ENCODE assay signal across 8 mouse cellular contexts in genomic region chr10:43539746-43540310, GRCm38 (mm10). TPM values are rescaled to one million over a fixed set of nuclear protein-coding genes. Genes with fewer than 3 reads are reported as not detected.
DNase-seq lines count a peak whose midpoint lies in the region; ATAC-seq and TF ChIP-seq lines count a peak whose summit lies in the region.

No protein-coding gene starts in this region.

- no peak for TF ChIP-seq CTCF in cerebellum, adult 2 months (IDR thresholded peaks at IDR 0.05; ENCODE audit: borderline replicate concordance, insufficient read depth, low read depth, low read length)
- TF ChIP-seq CTCF in thymus, adult 2 months (IDR thresholded peaks at IDR 0.05; ENCODE audit: borderline replicate concordance, control insufficient read depth, extremely low read depth, insufficient read depth, low read length, poor library complexity): no peak
- no peak for TF ChIP-seq CTCF in kidney, postnatal 0 days (IDR thresholded peaks at IDR 0.05; ENCODE audit: low read depth)
- no peak for TF ChIP-seq CTCF in olfactory bulb, adult 2 months (IDR thresholded peaks at IDR 0.05; ENCODE audit: insufficient read depth, low read depth, low read length)

- DNase-seq in cerebellum, adult 2 months: no peak
- DNase-seq in cerebellum, postnatal 36 days: no peak
- peak; percentile 10 for DNase-seq in thymus, postnatal 14 days
- no peak for DNase-seq in thymus, adult 2 months
- no peak for DNase-seq in kidney, postnatal 0 days (ENCODE audit: low spot score)
- DNase-seq in cerebellum, postnatal 4 days (ENCODE audit: low spot score in 2 of 2): no peak

- no peaks in the 10 kb centered on the region for H3K36me3 ChIP-seq in thymus, adult 2 months (ENCODE audit: control insufficient read depth, insufficient read depth, low read length)
- H3K36me3 ChIP-seq in kidney, postnatal 0 days (ENCODE audit: insufficient read depth, low read length): no peaks in the 10 kb centered on the region

- H3K9ac ChIP-seq in kidney, postnatal 0 days (ENCODE audit: low read depth, low read length): peak overlapping the region; percentile 87

- H3K27me3 ChIP-seq in cerebellum, adult 2 months (ENCODE audit: control insufficient read depth, insufficient read depth, low read length): no peaks in the 10 kb centered on the region
- H3K27me3 ChIP-seq in thymus, adult 2 months (ENCODE audit: control insufficient read depth, insufficient read depth, low read length): no peaks in the 10 kb centered on the region
- no peaks in the 10 kb centered on the region for H3K27me3 ChIP-seq in kidney, postnatal 0 days (ENCODE audit: insufficient read depth, low read length)

- WGBS in cerebellum, adult 2 months: 15% methylated on average over 12 of the region's 12 CpGs
- 27% methylated on average over 12 of the region's 12 CpGs for WGBS in thymus, adult 2 months
- 12% methylated on average over 12 of the region's 12 CpGs for WGBS in kidney, postnatal 0 days
- 7% methylated on average over 12 of the region's 12 CpGs for WGBS in olfactory bulb, adult 2 months

- TF ChIP-seq POLR2A in cerebellum, adult 2 months (IDR thresholded peaks at IDR 0.05; ENCODE audit: borderline replicate concordance, insufficient read depth, low read length): no peak
- TF ChIP-seq POLR2A in thymus, adult 2 months (IDR thresholded peaks at IDR 0.05; ENCODE audit: control insufficient read depth, extremely low read depth, insufficient read depth, low read length, poor library complexity): no peak
- TF ChIP-seq POLR2A in olfactory bulb, adult 2 months (IDR thresholded peaks at IDR 0.05; ENCODE audit: insufficient read depth, low read depth, low read length): no peak

- H3K4me2 ChIP-seq in kidney, postnatal 0 days (ENCODE audit: low read length): peak overlapping the region; percentile 72

- no peaks in the 10 kb centered on the region for H3K9me3 ChIP-seq in kidney, postnatal 0 days (replicated peaks; ENCODE audit: low read length)

- H3K27ac ChIP-seq in cerebellum, adult 2 months (ENCODE audit: insufficient read depth, low read length): no peak overlapping the region
- H3K27ac ChIP-seq in thymus, adult 2 months (ENCODE audit: control insufficient read depth, insufficient read depth, low read length): no peak overlapping the region
- peak overlapping the region; percentile 87 for H3K27ac ChIP-seq in kidney, postnatal 0 days
- H3K27ac ChIP-seq in olfactory bulb, adult 2 months (ENCODE audit: insufficient read depth, low read depth, low read length): no peak overlapping the region

- H3K4me3 ChIP-seq in cerebellum, adult 2 months (replicated peaks; ENCODE audit: insufficient read depth, low read depth, low read length): peak overlapping the region; percentile 86
- no peak overlapping the region for H3K4me3 ChIP-seq in thymus, adult 2 months (ENCODE audit: control insufficient read depth, insufficient read depth, low read length)
- peak overlapping the region; percentile 90 for H3K4me3 ChIP-seq in kidney, postnatal 0 days (replicated peaks; ENCODE audit: low read depth, low read length)
- H3K4me3 ChIP-seq in olfactory bulb, adult 2 months (ENCODE audit: insufficient read depth, low read depth, low read length): peak overlapping the region; percentile 82; the same call in 1 of the 2 replicates

- H3K4me1 ChIP-seq in cerebellum, adult 2 months (ENCODE audit: control insufficient read depth, insufficient read depth, low read length): no peaks in the 10 kb centered on the region; the same call in 1 of the 2 replicates
- H3K4me1 ChIP-seq in thymus, adult 2 months (replicated peaks; ENCODE audit: control insufficient read depth, insufficient read depth, low read length): peaks cover 2% of the 10 kb centered on the region
- peaks cover 8% of the 10 kb centered on the region; the same call in 1 of the 2 replicates for H3K4me1 ChIP-seq in kidney, postnatal 0 days (replicated peaks; ENCODE audit: insufficient read depth, low read length)
- H3K4me1 ChIP-seq in olfactory bulb, adult 2 months (ENCODE audit: control insufficient read depth, insufficient read depth, low read length): peaks cover 4% of the 10 kb centered on the region; the same call in 1 of the 2 replicates

- ATAC-seq in kidney, postnatal 0 days (replicated peaks; ENCODE audit: low FRiP score, low read depth): no peak
- no peak for ATAC-seq in erythroid progenitor cell, adult 5-6 weeks (replicated peaks; ENCODE audit: low FRiP score, poor library complexity, severe bottlenecking)

RNA-seq across cellular contexts. Expression of gene 1700021F05Rik, which starts 1.0 kb away (rescaled TPM):
- 37.6 and 40.9 TPM in 2 replicates for polyA plus RNA-seq in cerebellum, adult 2 months (2012; rRNA removed)
- polyA plus RNA-seq in thymus, adult 2 months (2012; rRNA removed): 8.0 and 10.4 TPM in 2 replicates
- polyA plus RNA-seq in kidney, postnatal 0 days (2015; fragmentation: Nextera tagmentation; extraction: Ambion mirVana): 84.7 and 85.1 TPM in 2 replicates
- polyA plus RNA-seq in olfactory bulb, adult 2 months (2012; ENCODE audit: insufficient read depth, insufficient read length, low replicate concordance, missing spikeins): not detected in 2 replicates
- total RNA-seq in erythroid progenitor cell, adult 5-6 weeks (2015; ENCODE audit: low replicate concordance): 7.6 and 19.3 TPM in 2 replicates
- 21.9 and 25.0 TPM in 2 replicates for total RNA-seq in erythroid progenitor cell, adult 5-6 weeks (2017; ENCODE audit: low replicate concordance)

RNA-seq across cellular contexts. Expression of gene Gm9803, which starts 15.9 kb away (rescaled TPM):
- polyA plus RNA-seq in cerebellum, adult 2 months (2012; rRNA removed): 13.4 and 15.7 TPM in 2 replicates
- 125 and 155 TPM in 2 replicates for polyA plus RNA-seq in thymus, adult 2 months (2012; rRNA removed)
- polyA plus RNA-seq in kidney, postnatal 0 days (2015; fragmentation: Nextera tagmentation; extraction: Ambion mirVana): 11.8 and 17.4 TPM in 2 replicates
- polyA plus RNA-seq in olfactory bulb, adult 2 months (2012; ENCODE audit: insufficient read depth, insufficient read length, low replicate concordance, missing spikeins): not detected in 2 replicates
- 41.8 TPM in 1 of 2 replicates, not detected in the other for total RNA-seq in erythroid progenitor cell, adult 5-6 weeks (2015; ENCODE audit: low replicate concordance)
- not detected in 2 replicates for total RNA-seq in erythroid progenitor cell, adult 5-6 weeks (2017; ENCODE audit: low replicate concordance)

RNA-seq across cellular contexts. Expression of gene Cd24a, which starts 38.3 kb away (rescaled TPM):
- 26.4 and 39.5 TPM in 2 replicates for polyA plus RNA-seq in cerebellum, adult 2 months (2012; rRNA removed)
- 247 and 273 TPM in 2 replicates for polyA plus RNA-seq in thymus, adult 2 months (2012; rRNA removed)
- 486 and 489 TPM in 2 replicates for polyA plus RNA-seq in kidney, postnatal 0 days (2015; fragmentation: Nextera tagmentation; extraction: Ambion mirVana)
- polyA plus RNA-seq in olfactory bulb, adult 2 months (2012; ENCODE audit: insufficient read depth, insufficient read length, low replicate concordance, missing spikeins): not detected in 2 replicates
- 6,032 and 6,430 TPM in 2 replicates for total RNA-seq in erythroid progenitor cell, adult 5-6 weeks (2015; ENCODE audit: low replicate concordance)
- 6,106 and 7,183 TPM in 2 replicates for total RNA-seq in erythroid progenitor cell, adult 5-6 weeks (2017; ENCODE audit: low replicate concordance)

Comparison
In these comparisons a context has a peak if more than half of its experiments do, and no peak if none do; other contexts are left out.
1. RNA of gene Gm9803, which starts 15.9 kb away (polyA plus RNA-seq): 125 to 155 TPM in thymus, adult 2 months, 11.8 to 17.4 TPM in kidney, postnatal 0 days and 13.4 to 15.7 TPM in cerebellum, adult 2 months; not detected in olfactory bulb, adult 2 months; every median in the first group is over 10 times any median in the second.